Mouse (Mus musculus) hindbrain, embryonic 15.5 days (tissue): ENCODE data around the gene Acox1. TPM values are rescaled to one million over a fixed set of nuclear protein-coding genes. Genes with fewer than 3 reads are reported as not detected.

Source experiments
- ATAC-seq: fragments of 200-750 bp; cut with Nextera tagmentation; 2 replicates; pipeline ENCODE4 v1.8.0; 2017; ENCODE audit warnings: low read depth, moderate number of reproducible peaks, moderate TSS enrichment; ENCODE audit not compliant: low FRiP score
- H3K27ac ChIP-seq: fragments of 300-500 bp; sonication (generic); replicated peaks from 2 replicates; pipeline ENCODE4 v1.5.1; 2015; ENCODE audit warnings: mild to moderate bottlenecking, inconsistent platforms
- H3K27me3 ChIP-seq: fragments of 300-500 bp; sonication (generic); 2 replicates; pipeline ENCODE4 v1.6.1; 2015; ENCODE audit warnings: control low read depth, inconsistent platforms
- H3K36me3 ChIP-seq: fragments of 300-500 bp; sonication (generic); 2 replicates; pipeline ENCODE4 v1.6.1; 2015; ENCODE audit warnings: control low read depth, inconsistent platforms
- H3K4me1 ChIP-seq: fragments of 300-500 bp; sonication (generic); replicated peaks from 2 replicates; pipeline ENCODE4 v1.6.1; 2015; ENCODE audit warnings: control low read depth, inconsistent platforms
- H3K4me2 ChIP-seq: fragments of 300-500 bp; sonication (generic); 2 replicates; pipeline ENCODE4 v1.6.1; 2015; ENCODE audit warnings: moderate library complexity, mild to moderate bottlenecking, inconsistent platforms
- H3K4me3 ChIP-seq: fragments of 300-500 bp; sonication (generic); 2 replicates; pipeline ENCODE4 v1.5.1; 2015; ENCODE audit warnings: mild to moderate bottlenecking, inconsistent platforms
- H3K9ac ChIP-seq: fragments of 300-500 bp; sonication (generic); 2 replicates; pipeline ENCODE4 v1.6.1; 2015; ENCODE audit warnings: inconsistent platforms
- H3K9me3 ChIP-seq: fragments of 300-500 bp; sonication (generic); 2 replicates; pipeline ENCODE4 v1.6.1; 2016; ENCODE audit warnings: control low read depth, inconsistent platforms
- WGBS: fragments of 180-500 bp; shearing (Covaris S2); methylation state at CpG from one replicate; pipeline ENCODE4 v1.1.7; 2015; 5-methylcytosine and 5-hydroxymethylcytosine counted together
- polyA plus RNA-seq: library from polyadenylated mRNA; unstranded; fragments of >200 nt; fragmentation: Nextera tagmentation; extraction: Ambion mirVana; gene quantifications from 2 replicates; pipeline ENCODE4 v1.2.1, GENCODE M21; 2015

The Acox1 gene
- polyA plus RNA-seq, 1 experiment from 2014 or later, result 61.4 TPM

DNA sequence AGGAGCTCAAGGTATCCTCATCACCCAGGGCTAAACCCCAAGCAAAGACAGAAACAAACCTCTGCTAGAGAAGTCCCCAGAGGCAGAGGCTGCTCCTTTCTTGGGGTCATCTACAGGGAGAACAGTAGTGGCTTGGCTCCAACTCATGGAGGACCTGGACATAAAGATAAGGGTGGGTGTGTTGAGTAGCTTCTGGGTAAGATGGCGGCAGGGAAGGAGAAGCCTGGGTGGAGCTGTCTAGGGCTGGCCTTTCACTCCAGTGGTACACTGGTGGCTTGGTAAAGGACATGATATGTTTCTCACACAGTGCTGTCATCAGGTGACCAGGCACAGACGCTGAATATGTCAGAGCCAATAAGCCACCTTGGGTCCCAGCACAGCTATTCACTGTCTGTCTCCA is 47.9 kb downstream of the Acox1 start:
- Histone ChIP-seq H3K4me1 (no peaks in the 10 kb centered on the region), H3K36me3 (peaks cover 83% of the 10 kb centered on the region), H3K4me2 (no peak overlapping the region), H3K9ac (no peak overlapping the region), H3K27ac (no peak overlapping the region), H3K27me3 (no peaks in the 10 kb centered on the region), H3K9me3 (no peaks in the 10 kb centered on the region), H3K4me3 (no peak overlapping the region)
- 93% methylated on average over 2 of the region's 2 CpGs for WGBS
- ATAC-seq, result no peak

DNA sequence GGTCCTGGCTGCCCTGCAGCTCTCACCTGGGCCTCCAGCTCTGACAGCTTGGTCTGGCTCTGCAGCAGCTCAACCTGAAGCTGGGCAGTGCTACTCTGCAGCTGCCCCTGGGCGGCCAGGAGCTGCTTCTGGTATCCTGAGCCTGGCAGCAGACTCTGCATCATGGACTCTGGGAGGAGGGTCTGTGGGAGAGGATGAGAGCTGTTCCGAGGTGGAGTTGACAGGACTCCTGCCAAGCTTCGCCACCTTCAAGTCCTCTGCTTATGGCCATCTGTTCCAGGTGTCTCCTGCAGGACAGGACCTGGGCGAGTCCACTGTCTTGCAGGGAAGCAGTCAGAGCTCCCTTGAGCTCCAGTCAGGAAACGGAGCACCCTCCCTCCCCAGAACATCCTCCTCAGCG is 49.5 kb downstream of the Acox1 start:
- Histone ChIP-seq H3K4me2 (no peak overlapping the region), H3K9me3 (no peaks in the 10 kb centered on the region), H3K27me3 (no peaks in the 10 kb centered on the region), H3K4me1 (0 out of 2 replicates have a peak, but pooled peaks cover 3% of the 10 kb centered on the region), H3K4me3 (no peak overlapping the region), H3K9ac (no peak overlapping the region), H3K27ac (no peak overlapping the region), H3K36me3 (peaks cover 84% of the 10 kb centered on the region)
- 84% methylated on average over 6 of the region's 6 CpGs for WGBS
- ATAC-seq, result no peak

DNA sequence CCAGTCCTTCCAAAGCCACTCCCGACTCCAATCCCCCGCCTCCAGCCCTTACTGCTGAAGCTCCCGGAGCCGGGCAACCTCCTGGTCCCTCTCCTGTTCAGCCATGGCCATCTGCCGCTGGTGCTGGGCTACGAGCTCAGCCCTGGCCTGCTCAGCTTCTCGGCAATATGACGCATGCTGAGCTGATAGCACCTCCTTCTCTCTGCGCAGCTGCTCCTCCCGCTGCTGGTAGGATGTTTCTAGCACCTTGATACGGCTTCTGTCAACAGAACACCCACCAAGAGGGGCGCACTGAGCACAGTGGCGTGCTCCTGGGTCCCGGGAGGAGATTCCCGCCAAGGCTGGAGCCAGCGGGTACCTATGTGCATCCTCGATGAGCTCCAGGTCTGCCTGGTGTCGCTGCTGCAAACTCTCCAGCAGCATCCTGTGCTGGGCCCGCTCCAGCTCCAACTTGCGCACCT is 50.1 kb downstream of the Acox1 start:
- no peak for ATAC-seq
- Histone ChIP-seq H3K27ac (no peak overlapping the region), H3K9ac (no peak overlapping the region), H3K36me3 (peaks cover 83% of the 10 kb centered on the region), H3K9me3 (no peaks in the 10 kb centered on the region), H3K4me1 (0 out of 2 replicates have a peak, but pooled peaks cover 3% of the 10 kb centered on the region), H3K4me2 (no peak overlapping the region), H3K4me3 (no peak overlapping the region), H3K27me3 (no peaks in the 10 kb centered on the region)
- WGBS, result 61% methylated on average over 20 of the region's 20 CpGs

DNA sequence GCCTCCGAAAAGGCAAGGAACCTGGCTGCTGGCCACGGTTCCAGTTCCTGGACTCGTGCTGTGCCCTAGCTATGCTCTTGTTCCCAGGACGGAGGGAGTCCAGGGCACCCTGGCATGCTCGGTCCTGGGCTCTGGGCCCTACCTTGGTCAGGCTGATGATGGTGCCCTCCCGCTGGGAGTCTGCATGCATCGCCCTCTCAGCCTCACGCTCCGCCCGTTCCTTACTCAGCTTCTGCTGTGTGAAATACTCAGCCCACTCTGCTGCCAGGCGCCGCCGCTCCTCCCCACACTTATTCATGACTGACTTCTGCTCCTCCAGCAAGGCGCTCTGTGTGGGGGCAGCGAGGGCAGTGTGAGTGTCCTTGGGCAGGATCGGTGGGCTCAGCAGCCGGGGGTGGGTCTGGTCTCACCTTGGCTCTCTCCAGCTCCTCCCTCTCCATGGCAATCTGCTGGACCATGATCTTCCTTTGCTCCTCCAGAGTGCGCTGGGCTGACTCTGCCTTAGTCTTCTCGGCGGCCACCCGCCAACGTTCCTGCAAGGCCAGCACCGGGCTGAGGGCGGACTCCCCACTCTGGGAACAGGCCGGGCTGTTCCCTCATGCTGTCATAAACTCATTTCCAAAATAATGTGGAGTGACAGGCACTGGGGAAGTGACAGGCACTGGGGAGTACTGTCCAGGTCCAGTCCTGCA is 52.4 kb downstream of the Acox1 start:
- 68% methylated on average over 25 of the region's 25 CpGs for WGBS
- Histone ChIP-seq H3K27ac (peak overlapping the region; percentile 61), H3K36me3 (peaks cover 88% of the 10 kb centered on the region), H3K4me2 (no peak overlapping the region), H3K4me1 (0 out of 2 replicates have a peak, but pooled peaks cover 3% of the 10 kb centered on the region), H3K9ac (no peak overlapping the region), H3K4me3 (no peak overlapping the region), H3K27me3 (no peaks in the 10 kb centered on the region), H3K9me3 (no peaks in the 10 kb centered on the region)
- ATAC-seq, result peak; percentile 52

DNA sequence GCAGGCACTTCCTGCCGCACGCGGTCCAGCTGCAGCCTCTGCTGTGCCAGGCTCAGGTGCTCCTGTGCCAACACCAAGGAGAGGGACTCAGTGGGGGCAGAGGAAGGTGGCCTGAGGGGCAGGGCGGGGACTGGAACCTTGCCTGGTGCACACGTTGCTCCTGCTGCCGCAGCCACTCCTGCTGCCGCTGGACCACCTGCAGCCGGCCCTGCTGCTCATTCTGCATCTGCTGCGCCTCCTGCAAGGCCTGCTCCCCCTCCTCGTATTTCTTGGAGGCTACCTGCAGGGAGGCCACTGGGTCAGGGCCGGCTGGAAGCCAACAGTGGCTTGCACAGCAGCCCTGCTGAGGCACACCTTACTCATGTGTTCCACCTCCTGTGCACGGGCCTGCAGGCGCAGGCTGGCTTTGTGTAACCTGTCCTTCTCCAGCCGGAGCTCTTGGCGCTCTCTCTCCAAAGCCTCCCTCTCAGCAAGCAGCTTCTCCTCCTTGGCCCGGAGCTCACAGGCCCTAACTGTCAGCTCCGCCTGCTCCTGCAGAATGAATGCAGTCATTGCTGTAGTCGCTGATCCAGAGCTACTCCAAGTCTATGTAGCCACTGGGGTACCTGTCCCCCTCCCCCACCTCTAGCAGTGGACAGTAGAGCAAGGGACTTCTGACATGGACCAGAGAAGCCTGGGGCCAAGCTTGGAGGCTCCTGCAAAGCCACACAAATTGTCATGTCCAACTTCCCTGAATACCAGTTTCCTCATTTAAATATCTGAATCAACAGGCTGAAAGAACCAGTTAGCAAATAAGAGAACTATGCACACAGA is 53.2 kb downstream of the Acox1 start:
- Histone ChIP-seq H3K9ac (no peak overlapping the region), H3K27ac (peak overlapping the region; percentile 61), H3K27me3 (no peaks in the 10 kb centered on the region), H3K9me3 (no peaks in the 10 kb centered on the region), H3K36me3 (peaks cover 82% of the 10 kb centered on the region), H3K4me1 (0 out of 2 replicates have a peak, but pooled peaks cover 3% of the 10 kb centered on the region), H3K4me2 (no peak overlapping the region), H3K4me3 (no peak overlapping the region)
- WGBS, result 53% methylated on average over 18 of the region's 18 CpGs
- 0 out of 2 replicates have a peak, but pooled peaks have one; percentile 12 for ATAC-seq

DNA sequence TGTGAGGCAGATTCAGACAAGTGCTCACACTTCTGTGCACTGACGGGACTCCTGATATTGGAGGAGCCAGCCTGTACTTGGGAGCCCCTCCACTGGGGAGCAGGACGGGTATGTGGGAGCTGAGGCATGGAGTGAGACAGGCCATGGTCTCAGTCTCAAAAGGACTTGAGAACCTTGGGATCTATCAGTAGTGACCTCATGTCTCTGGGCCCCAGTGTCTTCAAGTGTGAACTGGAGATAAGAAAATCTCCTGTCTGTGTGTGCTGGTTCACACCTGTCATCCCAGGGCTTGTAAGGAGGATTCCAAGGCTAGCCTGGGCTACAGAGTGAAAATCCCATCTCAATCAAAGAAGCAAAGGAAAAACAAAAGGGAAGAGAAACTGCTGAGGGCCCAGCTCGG is 55.4 kb downstream of the Acox1 start:
- WGBS, result 91% methylated on average over 3 of the region's 3 CpGs
- H3K36me3 ChIP-seq, result peaks cover 66% of the 10 kb centered on the region
- H3K4me1 ChIP-seq, result peaks cover 3% of the 10 kb centered on the region; the same call in 1 of the 2 replicates
- H3K9ac ChIP-seq, result no peak overlapping the region
- no peaks in the 10 kb centered on the region for H3K27me3 ChIP-seq
- no peak overlapping the region for H3K4me3 ChIP-seq
- H3K4me2 ChIP-seq, result no peak overlapping the region
- ATAC-seq, result no peak
- no peaks in the 10 kb centered on the region for H3K9me3 ChIP-seq
- no peak overlapping the region for H3K27ac ChIP-seq

DNA sequence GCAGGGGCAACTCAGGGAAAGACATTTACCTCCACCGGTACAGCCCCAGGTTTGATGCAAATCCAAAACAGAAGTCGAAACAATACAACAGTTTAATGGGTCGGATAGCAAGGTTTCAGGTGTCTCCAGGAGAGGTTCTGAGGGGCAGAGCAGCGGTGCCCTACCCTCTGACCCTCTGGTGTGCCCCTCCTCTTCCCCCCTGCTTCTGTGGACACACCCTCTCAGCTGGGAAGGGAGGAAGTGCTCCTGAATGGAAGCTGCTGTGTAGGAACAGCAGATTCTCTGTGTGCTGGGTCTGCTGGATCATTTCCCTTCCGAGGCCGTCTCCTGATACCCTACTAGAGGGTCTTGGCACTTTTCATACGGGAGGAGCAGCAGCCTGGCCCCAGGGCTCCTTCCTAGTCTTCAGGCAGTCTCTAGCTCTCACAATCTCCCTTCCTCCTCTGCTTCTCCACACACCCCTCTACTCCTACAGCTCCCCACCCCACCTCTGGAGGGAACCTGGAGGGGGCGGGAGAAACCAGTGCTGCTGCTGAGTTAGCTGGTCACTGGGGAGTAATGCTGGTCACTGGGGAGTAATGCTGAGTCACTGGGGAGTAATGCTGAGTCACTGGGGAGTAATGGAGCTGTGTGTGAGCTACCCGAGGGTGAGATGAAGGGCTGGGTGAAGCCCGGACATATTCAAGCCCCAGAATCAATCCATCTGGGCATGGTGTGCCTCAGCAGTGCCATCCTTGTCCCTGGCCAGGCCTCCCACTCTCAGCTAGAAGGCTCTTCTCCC is 56.4 kb downstream of the Acox1 start:
- no peak overlapping the region for H3K9ac ChIP-seq
- no peaks in the 10 kb centered on the region for H3K27me3 ChIP-seq
- H3K4me2 ChIP-seq, result no peak overlapping the region
- ATAC-seq, result no peak
- no peaks in the 10 kb centered on the region for H3K9me3 ChIP-seq
- H3K4me1 ChIP-seq, result peaks cover 11% of the 10 kb centered on the region
- H3K4me3 ChIP-seq, result no peak overlapping the region
- H3K36me3 ChIP-seq, result peaks cover 55% of the 10 kb centered on the region
- H3K27ac ChIP-seq, result no peak overlapping the region
- 71% methylated on average over 10 of the region's 10 CpGs for WGBS

DNA sequence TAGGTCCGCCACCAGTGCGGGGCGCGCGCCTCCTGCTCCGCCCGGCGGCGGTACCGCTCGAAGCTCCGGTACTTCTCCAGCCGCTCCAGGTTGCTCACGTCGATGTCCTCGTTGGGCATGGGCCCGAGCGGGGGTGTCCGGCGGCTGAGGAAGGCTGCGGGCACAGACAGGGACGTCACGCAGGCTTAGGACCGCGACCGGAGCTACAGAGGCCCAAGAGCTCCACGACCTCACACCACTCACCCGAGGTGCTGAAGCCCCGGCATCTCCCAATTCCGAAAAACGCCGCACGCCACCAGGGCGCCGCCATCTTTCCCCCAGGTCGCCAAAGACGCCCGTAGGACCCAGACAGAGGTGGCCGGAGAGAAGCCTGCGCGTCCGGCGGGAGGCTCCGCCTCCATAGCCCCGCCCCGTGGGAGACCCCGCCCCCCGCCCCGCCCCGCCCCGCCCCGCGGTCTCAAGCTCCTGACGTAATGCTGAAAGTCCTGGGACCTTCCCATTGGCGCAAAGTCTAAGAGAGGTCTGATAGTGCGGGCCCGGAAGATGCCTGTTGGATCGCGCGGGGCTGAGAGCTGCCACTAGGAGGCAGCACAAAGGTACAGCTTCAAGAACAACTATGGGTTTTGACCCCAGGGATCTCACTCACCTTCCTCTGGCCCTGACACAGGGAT is 60.2 kb downstream of the Acox1 start, which contains the start of gene Mrpl38:
Mrpl38 (minus strand) TSS at position 401 of the 671 bp plus-strand sequence.
- Histone ChIP-seq H3K27me3 (no peaks in the 10 kb centered on the region), H3K9ac (peak within 1 kb of the TSS; percentile 71), H3K27ac (peak within 1 kb of the TSS; percentile 81), H3K4me1 (peaks cover 15% of the 10 kb centered on the region), H3K4me2 (peak within 1 kb of the TSS; percentile 72), H3K36me3 (peaks cover 33% of the 10 kb centered on the region), H3K4me3 (peak within 1 kb of the TSS; percentile 77), H3K9me3 (no peaks in the 10 kb centered on the region)
- ATAC-seq, result peak; percentile 94
- WGBS, result 1% methylated on average over 56 of the region's 60 CpGs

DNA sequence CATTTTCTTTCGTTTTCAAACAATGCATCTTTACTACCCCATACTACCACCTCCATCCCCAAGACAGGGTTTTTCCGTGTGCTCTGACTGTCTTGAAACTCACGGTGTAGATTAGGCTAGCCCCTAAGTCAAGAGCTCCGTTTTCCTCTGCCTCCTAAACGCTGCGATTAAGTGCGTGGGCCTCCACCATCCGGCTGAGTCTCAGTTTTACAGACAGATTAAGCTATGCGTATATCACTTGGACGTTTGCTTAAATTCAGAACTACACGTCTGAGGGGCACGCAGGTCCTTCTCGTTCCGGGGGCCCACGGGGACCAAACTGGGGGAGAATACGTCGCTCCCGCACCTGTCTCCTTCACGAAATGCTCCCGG is 60.8 kb downstream of the Acox1 start:
- H3K9me3 ChIP-seq, result no peaks in the 10 kb centered on the region
- no peaks in the 10 kb centered on the region for H3K27me3 ChIP-seq
- H3K4me2 ChIP-seq, result peak overlapping the region; percentile 72
- peak overlapping the region; percentile 77 for H3K4me3 ChIP-seq
- H3K9ac ChIP-seq, result peak overlapping the region; percentile 71
- WGBS, result under 1% methylated on average over 20 of the region's 20 CpGs
- peaks cover 15% of the 10 kb centered on the region for H3K4me1 ChIP-seq
- peaks cover 27% of the 10 kb centered on the region for H3K36me3 ChIP-seq
- ATAC-seq, result no peak
- peak overlapping the region; percentile 81 for H3K27ac ChIP-seq

DNA sequence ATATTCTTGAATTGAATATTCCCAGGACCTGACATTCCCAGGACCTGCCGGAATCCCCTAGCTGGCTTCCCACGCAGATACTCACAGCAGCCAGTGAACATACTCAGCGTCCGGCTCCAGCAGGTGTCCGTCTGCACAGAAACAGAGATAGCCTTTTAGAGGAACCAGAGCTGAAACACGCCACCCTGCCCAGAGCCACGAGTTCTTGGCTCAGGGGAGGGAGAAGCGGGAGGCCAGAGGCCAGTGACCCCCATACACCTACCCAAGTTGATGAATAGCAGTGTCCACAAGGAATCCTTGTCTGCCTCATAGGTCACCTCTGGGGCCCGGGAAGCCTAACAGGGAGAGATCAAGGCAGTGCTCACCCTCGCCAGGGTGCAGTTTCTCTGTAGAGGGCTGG is 64.7 kb downstream of the Acox1 start:
- no peak overlapping the region for H3K9ac ChIP-seq
- H3K4me3 ChIP-seq, result no peak overlapping the region
- ATAC-seq, result no peak
- peaks cover 16% of the 10 kb centered on the region; the same call in 1 of the 2 replicates for H3K36me3 ChIP-seq
- peaks cover 43% of the 10 kb centered on the region for H3K4me1 ChIP-seq
- WGBS, result 92% methylated on average over 10 of the region's 10 CpGs
- no peaks in the 10 kb centered on the region for H3K9me3 ChIP-seq
- H3K4me2 ChIP-seq, result no peak overlapping the region
- H3K27ac ChIP-seq, result no peak overlapping the region
- H3K27me3 ChIP-seq, result no peaks in the 10 kb centered on the region

DNA sequence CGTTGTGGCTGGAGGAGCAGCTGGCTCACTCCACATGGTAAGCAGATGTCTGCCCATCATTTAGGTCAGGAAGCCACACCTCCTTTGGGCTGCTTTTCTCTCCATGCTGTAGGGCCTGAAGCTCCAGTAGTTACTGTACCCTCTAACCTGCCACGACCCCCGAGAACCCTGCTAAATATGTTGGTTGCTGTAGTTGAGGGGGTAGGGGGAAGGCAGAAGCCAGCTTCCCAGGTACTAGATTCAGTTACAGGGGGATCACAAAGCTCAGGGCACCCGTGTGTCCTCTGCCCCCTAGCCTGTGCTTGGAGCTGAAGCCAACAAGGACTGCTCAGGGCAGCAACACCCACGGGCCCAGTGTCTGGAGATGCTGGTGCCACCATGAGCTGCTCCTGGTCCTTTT is 65.3 kb downstream of the Acox1 start:
- Histone ChIP-seq H3K4me2 (no peak overlapping the region), H3K9ac (no peak overlapping the region), H3K36me3 (peaks cover 16% of the 10 kb centered on the region; the same call in 1 of the 2 replicates), H3K27me3 (no peaks in the 10 kb centered on the region), H3K4me3 (no peak overlapping the region), H3K4me1 (peaks cover 44% of the 10 kb centered on the region), H3K27ac (no peak overlapping the region), H3K9me3 (no peaks in the 10 kb centered on the region)
- 74% methylated on average over 5 of the region's 5 CpGs for WGBS
- no peak for ATAC-seq
